Mouse (Mus musculus) adipose tissue, adult 10 weeks (tissue): ENCODE measurements around the gene Lman2. TPM values are rescaled to one million over a fixed set of nuclear protein-coding genes. Genes with fewer than 3 reads are reported as not detected.

Source experiments
- polyA plus RNA-seq: library from polyadenylated mRNA; stranded (reverse); fragments of 350-450 nt; fragmentation: Illumina TruSeq; extraction: RNeasy Lipid Tissue Mini Kit (QIAGEN cat#74804); gene quantifications from one replicate; pipeline ENCODE4 v1.2.3, GENCODE M21; 2014; ENCODE audit warnings: low read depth, low replicate concordance

The Lman2 gene
- polyA plus RNA-seq: 250 TPM

DNA sequence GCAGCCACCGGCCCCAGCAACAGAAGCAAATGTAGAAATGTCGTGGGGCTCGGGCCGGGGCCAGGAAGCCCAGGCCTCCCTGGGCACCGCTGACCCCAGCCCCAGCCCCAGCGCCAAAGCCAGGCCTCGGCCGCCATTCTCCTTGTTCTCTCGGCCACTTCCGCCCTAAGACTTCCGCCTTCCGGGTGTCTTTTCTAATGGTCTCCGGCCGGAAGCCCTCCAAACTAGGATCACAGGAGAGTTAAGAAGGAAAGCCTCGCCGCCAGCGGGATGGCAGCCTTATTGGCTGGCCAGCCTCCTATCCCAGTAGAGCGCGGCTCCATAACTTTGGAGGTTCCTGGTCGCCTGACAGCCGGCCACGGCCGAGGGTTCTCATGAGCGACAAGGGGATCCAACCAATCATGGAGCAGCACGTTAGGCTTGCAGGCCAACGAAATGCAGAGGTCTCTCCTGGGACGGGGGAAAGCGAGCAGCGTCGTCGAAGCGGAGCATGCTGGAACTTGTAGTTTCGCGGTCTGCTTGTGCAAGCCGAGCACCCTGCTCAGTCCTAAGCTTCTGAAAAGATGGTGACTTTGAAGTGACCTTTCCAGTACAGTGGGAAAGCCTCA is at the start of gene Lman2:
Lman2 (minus strand) TSS at position 331 of the 608 bp plus-strand sequence.

DNA sequence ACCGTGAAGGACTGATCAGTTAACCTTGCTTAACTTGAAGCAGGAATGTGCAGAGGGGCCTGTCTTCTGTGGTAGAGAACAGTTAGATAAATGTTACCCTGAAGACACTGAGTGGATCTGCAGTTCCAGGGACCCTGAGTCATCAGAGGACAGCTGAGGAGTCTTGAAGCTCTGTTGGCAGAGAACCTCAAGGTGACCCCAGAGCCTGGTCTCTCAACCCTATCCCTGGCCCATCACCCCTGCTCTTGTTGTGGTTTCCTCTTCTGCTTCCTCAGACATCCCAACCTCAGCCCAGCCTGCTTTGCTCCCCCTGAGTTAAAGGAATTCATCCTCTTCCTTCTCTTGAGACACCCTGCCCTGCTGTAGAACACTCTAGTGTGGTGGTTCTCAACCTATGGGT is 35.5 kb upstream of the Lman2 start, which contains the start of gene Slc34a1:
Slc34a1 (plus strand) TSS at position 100 of the 400 bp plus-strand sequence.

DNA sequence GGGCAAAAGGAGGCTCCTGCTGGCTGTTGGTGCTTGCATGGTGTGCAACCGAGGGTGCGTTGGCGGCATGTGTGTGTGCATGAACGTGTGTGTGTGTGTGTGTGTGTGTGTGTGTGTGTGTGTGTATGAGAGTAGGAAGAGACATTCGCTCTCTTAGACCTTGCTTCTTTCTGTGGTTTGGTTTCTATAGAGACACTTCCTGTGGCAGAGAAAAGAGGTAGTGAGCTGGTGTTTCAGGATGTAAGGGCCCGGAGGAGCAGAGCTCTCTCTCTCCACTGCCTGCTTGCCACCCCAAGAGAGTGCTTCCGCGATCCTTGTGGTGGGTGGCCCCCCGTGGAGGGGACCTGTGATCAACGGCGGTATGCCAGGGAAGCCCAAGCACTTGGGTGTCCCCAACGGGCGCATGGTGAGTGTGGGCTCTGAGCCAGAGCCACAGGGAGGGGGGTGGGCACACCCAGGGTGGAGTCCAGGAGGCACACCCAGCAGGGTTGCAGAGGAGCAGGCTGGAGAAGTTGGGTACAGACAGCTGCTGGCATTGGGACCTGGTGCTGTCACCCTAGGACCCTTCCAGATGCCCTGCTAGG is 7.0 kb upstream of the Lman2 start, which contains the start of gene Rgs14:
Rgs14 (plus strand) TSS at position 202 of the 584 bp plus-strand sequence.

DNA sequence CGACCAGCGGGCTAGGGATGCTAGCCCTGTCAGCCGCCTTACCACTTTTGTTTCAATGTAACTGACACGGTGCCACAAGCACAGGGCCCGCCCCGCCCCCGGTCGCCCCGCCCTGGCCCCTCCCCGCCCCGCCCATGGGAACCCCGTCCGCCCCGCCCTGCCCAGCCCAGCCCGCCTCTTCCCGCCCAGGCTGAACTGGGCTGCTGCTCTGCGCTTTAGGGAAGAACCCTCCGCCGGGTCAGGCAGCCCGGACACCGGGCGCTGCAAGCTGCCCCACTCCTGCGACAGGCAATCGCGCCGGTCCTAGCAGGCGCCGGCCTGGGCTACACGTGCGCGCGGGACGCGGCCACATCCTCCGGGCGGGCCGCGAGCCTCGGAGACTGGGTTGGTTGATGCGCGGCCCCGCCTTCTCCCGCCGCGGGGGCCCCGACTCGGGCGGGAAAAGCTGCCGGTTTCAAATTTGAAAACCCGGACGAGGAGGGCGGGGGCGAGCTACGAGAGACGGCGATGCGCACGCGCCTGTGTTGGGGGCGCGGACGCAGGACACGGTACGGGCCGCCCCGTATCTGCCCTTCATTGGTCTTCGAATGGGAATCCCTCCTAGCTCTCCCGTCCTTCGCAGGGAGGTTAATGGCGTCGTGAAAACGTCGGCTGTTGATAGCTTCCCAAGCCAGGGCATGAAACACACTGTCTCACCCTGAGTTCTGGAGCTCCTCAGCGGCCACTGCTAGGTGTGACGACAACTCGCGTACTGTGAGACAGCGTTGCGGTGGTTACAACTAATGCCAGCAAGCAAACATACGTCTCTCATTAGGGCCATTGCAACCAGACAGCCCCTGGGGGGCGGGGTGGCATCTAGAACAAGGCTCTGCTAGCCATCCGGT is 32.7 kb downstream of the Lman2 start, which contains the start of gene Mxd3:
Mxd3 (minus strand) TSS at position 141 of the 884 bp plus-strand sequence.

DNA sequence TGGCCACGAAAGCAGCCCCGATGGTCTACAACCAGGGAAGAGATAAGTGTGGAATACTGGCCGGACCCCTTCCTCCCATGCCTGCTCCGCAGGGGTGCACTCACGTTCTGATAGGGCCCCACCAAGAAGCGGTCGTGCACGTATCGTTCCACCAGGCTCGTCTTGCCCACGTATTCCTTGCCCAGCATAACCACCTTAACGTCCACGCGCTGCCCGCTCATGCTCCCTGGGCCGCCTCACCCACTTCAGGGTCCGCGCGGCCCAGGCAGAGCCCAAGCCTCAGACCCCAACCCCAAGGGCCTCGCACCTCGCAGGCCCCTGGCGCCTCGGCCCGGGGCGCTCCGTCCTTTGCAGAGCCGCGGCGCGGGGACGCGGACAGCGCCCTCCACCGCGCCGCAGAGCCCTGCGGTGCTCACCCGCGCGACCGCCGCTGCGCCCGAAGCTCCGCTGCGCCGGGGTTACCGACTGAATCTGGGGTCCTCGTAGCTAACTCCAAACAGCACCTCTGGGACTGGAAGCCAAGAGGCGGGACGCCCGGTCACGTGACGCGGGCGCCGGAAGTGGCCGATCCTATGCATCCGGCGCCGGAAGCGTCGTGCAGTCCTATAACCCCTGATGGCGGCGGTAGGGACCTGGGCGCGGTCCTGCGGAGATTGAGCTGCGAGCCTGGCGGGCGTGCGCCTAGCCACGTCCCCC is 41.0 kb downstream of the Lman2 start, which contains the start of gene Rab24:
Rab24 (minus strand) TSS at position 513 of the 696 bp plus-strand sequence.

DNA sequence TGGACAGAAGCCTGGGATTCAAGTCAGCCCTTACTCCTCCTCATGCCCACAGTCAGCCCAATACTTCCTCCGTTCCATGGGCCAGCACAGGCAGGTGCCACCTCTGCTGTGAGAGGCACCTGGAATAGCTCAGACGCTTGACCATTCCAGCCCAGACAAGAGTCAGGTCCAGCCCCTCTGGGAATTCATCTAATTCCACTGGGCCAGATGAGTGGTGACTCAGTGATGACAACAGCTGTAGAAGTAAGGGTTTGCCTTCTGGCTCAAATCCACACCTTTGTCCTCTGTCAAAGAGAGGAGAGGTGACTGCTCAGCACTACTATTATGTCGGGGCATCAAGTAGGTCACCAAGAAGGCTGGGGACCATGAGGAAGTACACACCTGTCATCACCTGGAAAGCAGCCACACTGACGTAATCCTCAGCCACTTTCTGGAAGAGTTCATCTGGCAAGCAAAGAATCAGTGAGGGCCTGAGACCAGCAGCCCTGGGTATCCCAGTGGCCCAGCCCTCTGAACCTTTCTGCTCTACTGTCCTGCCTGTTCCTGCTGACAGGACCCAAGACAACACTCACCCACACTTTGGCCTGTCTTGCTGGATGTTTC is 42.6 kb downstream of the Lman2 start, which contains the start of gene Prelid1:
Prelid1 (plus strand) TSS at position 570 of the 603 bp plus-strand sequence.

Other genes with a start within 250 kb of the Lman2 start
- gene Gm17617, start 229.2 kb downstream of the Lman2 start, polyA plus RNA-seq: not detected
- 4.6 TPM for gene Fgfr4, start 210.1 kb downstream of the Lman2 start, polyA plus RNA-seq
- gene Nsd1, start 153.0 kb downstream of the Lman2 start, polyA plus RNA-seq: 36.5 TPM
- 161 TPM for gene Prelid1, start 42.3 kb downstream of the Lman2 start, polyA plus RNA-seq
- 67.2 TPM for gene Rab24, start 40.8 kb downstream of the Lman2 start, polyA plus RNA-seq
- 1.2 TPM for gene Mxd3, start 33.0 kb downstream of the Lman2 start, polyA plus RNA-seq
- 2.2 TPM for gene Rgs14, start 6.9 kb upstream of the Lman2 start, polyA plus RNA-seq
- 0.87 TPM for gene Slc34a1, start 35.4 kb upstream of the Lman2 start, polyA plus RNA-seq
- gene Pfn3, start 52.4 kb upstream of the Lman2 start, polyA plus RNA-seq: 3.0 TPM
- not detected for gene F12, start 64.0 kb upstream of the Lman2 start, polyA plus RNA-seq
- gene Grk6, start 82.3 kb upstream of the Lman2 start, polyA plus RNA-seq: 30.4 TPM
- 1.1 TPM for gene Prr7, start 101.5 kb upstream of the Lman2 start, polyA plus RNA-seq
- 17.8 TPM for gene Dbn1, start 125.3 kb upstream of the Lman2 start, polyA plus RNA-seq
- gene Pdlim7, start 150.9 kb upstream of the Lman2 start, polyA plus RNA-seq: 31.4 TPM
- 3.3 TPM for gene Dok3, start 166.5 kb upstream of the Lman2 start, polyA plus RNA-seq
- gene Ddx41, start 173.9 kb upstream of the Lman2 start, polyA plus RNA-seq: 26.7 TPM
- gene Fam193b, start 208.3 kb upstream of the Lman2 start, polyA plus RNA-seq: 57.3 TPM
- gene Tmed9, start 210.9 kb upstream of the Lman2 start, polyA plus RNA-seq: 248 TPM
- gene B4galt7, start 237.1 kb upstream of the Lman2 start, polyA plus RNA-seq: 15.1 TPM